Mouse (Mus musculus) midbrain, postnatal 0 days (tissue): ENCODE results near the gene Wars. TPM values are rescaled to one million over a fixed set of nuclear protein-coding genes. Genes with fewer than 3 reads are reported as not detected.

ENCODE experiments used
- ATAC-seq: fragments of 200-750 bp; cut with Nextera tagmentation; 2 replicates; pipeline ENCODE4 v1.8.0; 2017; ENCODE audit warnings: moderate number of reproducible peaks, mild to moderate bottlenecking, moderate TSS enrichment, moderate library complexity; ENCODE audit not compliant: low FRiP score
- DNase-seq: peaks from one replicate; pipeline ENCODE4 v3.0.0-alpha.2; 2015; ENCODE audit warnings: low spot score
- H3K27ac ChIP-seq: fragments of 300-500 bp; sonication (generic); 2 replicates; pipeline ENCODE4 v1.5.1; 2014; ENCODE audit warnings: low read depth, mild to moderate bottlenecking, low read length, mixed read lengths
- H3K27me3 ChIP-seq: fragments of 300-500 bp; sonication (generic); 2 replicates; pipeline ENCODE4 v1.6.1; 2014; ENCODE audit warnings: low read length, control low read depth, mixed read lengths; ENCODE audit not compliant: insufficient read depth
- H3K36me3 ChIP-seq: fragments of 300-500 bp; sonication (generic); 2 replicates; pipeline ENCODE4 v1.6.1; 2014; ENCODE audit warnings: low read length, control low read depth, mixed read lengths; ENCODE audit not compliant: insufficient read depth
- H3K4me1 ChIP-seq: fragments of 300-500 bp; sonication (generic); 2 replicates; pipeline ENCODE4 v1.6.1; 2014; ENCODE audit warnings: mild to moderate bottlenecking, control low read depth, antibody characterized with exemption, low read length, mixed read lengths; ENCODE audit not compliant: insufficient read depth
- H3K4me2 ChIP-seq: fragments of 300-500 bp; sonication (generic); 2 replicates; pipeline ENCODE4 v1.6.1; 2014; ENCODE audit warnings: low read depth, mild to moderate bottlenecking, low read length, mixed read lengths; ENCODE audit not compliant: poor library complexity, severe bottlenecking
- H3K4me3 ChIP-seq: fragments of 300-500 bp; sonication (generic); 2 replicates; pipeline ENCODE4 v1.5.1; 2014; ENCODE audit warnings: low read depth, mild to moderate bottlenecking, low read length, moderate library complexity
- H3K9ac ChIP-seq: fragments of 300-500 bp; sonication (generic); replicated peaks from 2 replicates; pipeline ENCODE4 v1.6.1; 2014; ENCODE audit warnings: mild to moderate bottlenecking, low read length, moderate library complexity, mixed read lengths; ENCODE audit not compliant: poor library complexity, severe bottlenecking
- H3K9me3 ChIP-seq: fragments of 300-500 bp; sonication (generic); 2 replicates; pipeline ENCODE4 v1.6.1; 2016; ENCODE audit warnings: low read length, control low read depth
- CTCF ChIP-seq: IDR thresholded peaks from 2 replicates; pipeline ENCODE4 v1.5.1; 2016; ENCODE audit warnings: antibody characterized with exemption, mild to moderate bottlenecking
- WGBS: fragments of 180-500 bp; shearing (Covaris S2); extraction: QIAGEN DNeasy Blood & Tissue Kit; methylation state at CpG from one replicate; pipeline ENCODE4 v1.1.7; 2014; 5-methylcytosine and 5-hydroxymethylcytosine counted together
- polyA plus RNA-seq: library from polyadenylated mRNA; unstranded; fragments of >200 nt; fragmentation: Nextera tagmentation; extraction: Ambion mirVana; gene quantifications from 2 replicates; pipeline ENCODE4 v1.2.1, GENCODE M21; 2015
- total RNA-seq: library from RNA; depleted of rRNA; stranded (reverse); fragments of >200 nt; gene quantifications from 2 replicates; pipeline ENCODE4 v1.2.3, GENCODE M21; 2014

Gene Wars
- total and polyA plus RNA-seq, 2 experiments from 2014 or later, result 99.1 to 142 TPM

GRCm38 (mm10) chr12:108831966-108832643 lies 61.9 kb downstream of the Wars start:
- no peak for TF ChIP-seq CTCF

GRCm38 (mm10) chr12:108830358-108830757 lies 63.6 kb downstream of the Wars start:
- no peak for TF ChIP-seq CTCF
- Histone ChIP-seq H3K4me1 (peaks cover 9% of the 10 kb centered on the region; the same call in 1 of the 2 replicates), H3K9me3 (no peaks in the 10 kb centered on the region), H3K9ac (no peak overlapping the region), H3K27ac (no peak overlapping the region), H3K27me3 (no peaks in the 10 kb centered on the region), H3K36me3 (peaks cover 11% of the 10 kb centered on the region; the same call in 1 of the 2 replicates), H3K4me2 (no peak overlapping the region), H3K4me3 (no peak overlapping the region)
- WGBS, result 88% methylated on average over 6 of the region's 6 CpGs
- DNase-seq (no peak), ATAC-seq (no peak)

More at GRCm38 (mm10) chr12:108831966-108832643, 61.9 kb downstream of the Wars start:
- ATAC-seq, result no peak
- Histone ChIP-seq H3K4me2 (no peak overlapping the region), H3K4me3 (no peak overlapping the region), H3K4me1 (peaks cover 15% of the 10 kb centered on the region), H3K9ac (no peak overlapping the region), H3K36me3 (peaks cover 2% of the 10 kb centered on the region; the same call in 1 of the 2 replicates), H3K27ac (no peak overlapping the region), H3K27me3 (no peaks in the 10 kb centered on the region), H3K9me3 (no peaks in the 10 kb centered on the region)
- peak; percentile 18 for DNase-seq
- WGBS, result 64% methylated on average over 9 of the region's 9 CpGs

GRCm38 (mm10) chr12:108829636-108830035 lies 64.3 kb downstream of the Wars start:
- H3K4me3 ChIP-seq, result no peak overlapping the region
- TF ChIP-seq CTCF, result no peak
- H3K4me2 ChIP-seq, result no peak overlapping the region
- WGBS, result 78% methylated on average over 5 of the region's 5 CpGs
- ATAC-seq (no peak), DNase-seq (no peak)
- H3K27me3 ChIP-seq, result no peaks in the 10 kb centered on the region
- H3K4me1 ChIP-seq, result peaks cover 5% of the 10 kb centered on the region; the same call in 1 of the 2 replicates
- H3K9ac ChIP-seq, result no peak overlapping the region
- no peaks in the 10 kb centered on the region for H3K9me3 ChIP-seq
- H3K36me3 ChIP-seq, result peaks cover 11% of the 10 kb centered on the region; the same call in 1 of the 2 replicates
- H3K27ac ChIP-seq, result no peak overlapping the region

- TF ChIP-seq CTCF, result no peak
- H3K9ac ChIP-seq, result no peak overlapping the region
- no peak for DNase-seq
- no peaks in the 10 kb centered on the region for H3K9me3 ChIP-seq
- no peak overlapping the region for H3K4me3 ChIP-seq
- peaks cover 11% of the 10 kb centered on the region; the same call in 1 of the 2 replicates for H3K36me3 ChIP-seq
- no peak overlapping the region for H3K27ac ChIP-seq
- WGBS, result 99% methylated on average over 6 of the region's 6 CpGs
- no peak overlapping the region for H3K4me2 ChIP-seq
- no peaks in the 10 kb centered on the region for H3K27me3 ChIP-seq
- no peak for ATAC-seq
- H3K4me1 ChIP-seq, result no peaks in the 10 kb centered on the region
Observed at GRCm38 (mm10) chr12:108827641-108828040, 66.3 kb downstream of the Wars start.

- ATAC-seq, result no peak; the same call in 1 of the 2 replicates
- Histone ChIP-seq H3K9me3 (no peaks in the 10 kb centered on the region), H3K27ac (no peak overlapping the region), H3K4me1 (no peaks in the 10 kb centered on the region), H3K4me2 (no peak overlapping the region), H3K27me3 (no peaks in the 10 kb centered on the region), H3K4me3 (no peak overlapping the region), H3K36me3 (peaks cover 11% of the 10 kb centered on the region; the same call in 1 of the 2 replicates), H3K9ac (no peak overlapping the region)
- 95% methylated on average over 28 of the region's 28 CpGs for WGBS
- no peak for DNase-seq
- TF ChIP-seq CTCF, result no peak
Observed at GRCm38 (mm10) chr12:108826958-108827535, 66.9 kb downstream of the Wars start.
